Mouse (Mus musculus): ENCODE data around the gene Cldn1.

- TF ChIP-seq POLR2A (IDR thresholded peaks at IDR 0.05; ENCODE audit: borderline replicate concordance, control insufficient read depth, low read depth, low read length), result no peak
- no peak for TF ChIP-seq CTCF (IDR thresholded peaks at IDR 0.05; ENCODE audit: control insufficient read depth, insufficient read depth, low read length)
These were observed 1.5 kb downstream of the Cldn1 start for GRCm38 (mm10) chr16:26370127-26370526.

Measured in bone marrow, adult 2 months (tissue).